Mouse (Mus musculus) forebrain, embryonic 10.5 days (tissue): ENCODE measurements around the gene Mfsd1. TPM values are rescaled to one million over a fixed set of nuclear protein-coding genes. Genes with fewer than 3 reads are reported as not detected.

ENCODE experiments used
- DNase-seq: peaks from one replicate; pipeline ENCODE4 v3.0.0-alpha.2; 2017; ENCODE audit warnings: low spot score; ENCODE audit errors: extremely low spot score
- H3K27ac ChIP-seq: fragments of 300-500 bp; sonication (generic); 2 replicates; pipeline ENCODE4 v1.5.1; 2016; ENCODE audit warnings: mild to moderate bottlenecking
- H3K27me3 ChIP-seq: fragments of 300-500 bp; sonication (generic); 2 replicates; pipeline ENCODE4 v1.6.1; 2016; ENCODE audit warnings: mild to moderate bottlenecking; ENCODE audit not compliant: poor library complexity, severe bottlenecking
- H3K36me3 ChIP-seq: fragments of 300-500 bp; sonication (generic); replicated peaks from 2 replicates; pipeline ENCODE4 v1.6.1; 2016; ENCODE audit warnings: mild to moderate bottlenecking, moderate library complexity
- H3K4me1 ChIP-seq: fragments of 300-500 bp; sonication (generic); 2 replicates; pipeline ENCODE4 v1.6.1; 2016
- H3K4me3 ChIP-seq: fragments of 300-500 bp; sonication (generic); 2 replicates; pipeline ENCODE4 v1.5.1; 2016; ENCODE audit warnings: mild to moderate bottlenecking, moderate library complexity
- H3K9me3 ChIP-seq: fragments of 300-500 bp; sonication (generic); 2 replicates; pipeline ENCODE4 v1.6.1; 2016; ENCODE audit warnings: mild to moderate bottlenecking, moderate library complexity
- WGBS: fragments of 180-500 bp; shearing (Covaris S2); methylation state at CpG from one replicate; pipeline ENCODE4 v1.1.7; 2016; 5-methylcytosine and 5-hydroxymethylcytosine counted together
- polyA plus RNA-seq: library from polyadenylated mRNA; unstranded; fragments of >200 nt; fragmentation: Nextera tagmentation; extraction: Ambion mirVana; gene quantifications from 2 replicates; pipeline ENCODE4 v1.2.1, GENCODE M21; 2016

The Mfsd1 gene
- 56.4 and 57.1 TPM in 2 replicates for polyA plus RNA-seq

DNA sequence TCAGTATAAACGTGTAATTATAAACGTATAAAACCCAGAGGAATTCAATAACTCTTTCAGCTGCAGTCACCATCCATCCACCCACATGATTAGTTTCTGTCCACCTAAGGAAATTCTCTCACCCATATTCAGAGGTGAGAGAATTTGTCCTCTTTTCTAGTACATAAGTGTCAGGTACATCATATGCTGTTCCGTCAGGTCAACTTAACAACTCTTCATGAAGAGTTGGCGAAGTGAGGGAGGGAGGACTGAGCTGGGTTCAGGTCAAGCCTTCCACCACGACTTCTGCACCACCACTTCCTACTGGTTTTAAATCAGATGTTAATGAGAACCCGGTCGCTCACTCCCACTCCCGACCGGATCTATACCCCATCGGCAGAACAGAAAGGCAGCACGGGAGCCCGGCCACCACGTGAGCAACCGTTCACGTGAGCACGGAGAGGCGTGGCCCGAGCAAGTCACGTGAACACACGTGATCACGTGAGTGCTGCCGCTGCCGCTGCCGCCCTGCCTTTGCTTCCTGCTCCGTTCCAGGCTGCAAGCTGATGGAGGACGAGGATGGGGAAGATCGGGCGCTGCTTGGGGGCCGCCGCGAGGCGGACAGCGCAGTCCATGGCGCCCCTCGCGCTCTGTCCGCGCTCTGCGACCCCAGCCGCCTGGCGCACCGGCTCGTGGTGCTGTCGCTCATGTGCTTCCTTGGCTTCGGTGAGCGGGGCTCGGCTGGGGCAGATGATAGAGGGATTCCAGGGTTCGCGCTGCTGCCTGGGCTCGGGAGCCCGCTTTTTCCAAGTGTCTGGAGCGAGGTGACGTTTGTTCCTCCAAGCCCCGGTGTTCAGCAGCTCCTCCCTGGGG lies at the start of gene Mfsd1:
Mfsd1 (plus strand) TSS at position 469 of the 852 bp plus-strand sequence.
- H3K4me3 ChIP-seq = peak within 1 kb of the TSS; percentile 78
- H3K4me1 ChIP-seq = peaks cover 17% of the 10 kb centered on the region
- peaks cover 11% of the 10 kb centered on the region for H3K36me3 ChIP-seq

GRCm38 (mm10) chr3:67543630-67544029 lies 38.9 kb upstream of the Mfsd1 start:
- Histone ChIP-seq H3K27ac (no peak overlapping the region), H3K4me1 (no peaks in the 10 kb centered on the region), H3K4me3 (no peak overlapping the region), H3K9me3 (no peaks in the 10 kb centered on the region), H3K36me3 (no peaks in the 10 kb centered on the region), H3K27me3 (no peaks in the 10 kb centered on the region)
- 87% methylated on average over 8 of the region's 8 CpGs for WGBS
- DNase-seq = no peak

More for the DNA sequence above, at the start of gene Mfsd1:
- peak within 1 kb of the TSS; percentile 79 for H3K27ac ChIP-seq
- WGBS = 4% methylated on average over 54 of the region's 54 CpGs
- peak; percentile 95 for DNase-seq
- no peaks in the 10 kb centered on the region for H3K9me3 ChIP-seq
- 0 out of 2 replicates have a peak, but pooled peaks cover 5% of the 10 kb centered on the region for H3K27me3 ChIP-seq

GRCm38 (mm10) chr3:67551193-67551592 lies 31.3 kb upstream of the Mfsd1 start:
- Histone ChIP-seq H3K27ac (no peak overlapping the region), H3K4me3 (no peak overlapping the region), H3K9me3 (no peaks in the 10 kb centered on the region), H3K36me3 (no peaks in the 10 kb centered on the region), H3K4me1 (no peaks in the 10 kb centered on the region), H3K27me3 (no peaks in the 10 kb centered on the region)
- WGBS = 85% methylated on average over 3 of the region's 3 CpGs
- no peak for DNase-seq

- Histone ChIP-seq H3K4me1 (no peaks in the 10 kb centered on the region), H3K9me3 (no peaks in the 10 kb centered on the region), H3K27me3 (no peaks in the 10 kb centered on the region), H3K36me3 (no peaks in the 10 kb centered on the region), H3K27ac (no peak overlapping the region), H3K4me3 (no peak overlapping the region)
- DNase-seq = no peak
- WGBS = 45% methylated on average over 4 of the region's 4 CpGs
Measured at GRCm38 (mm10) chr3:67553281-67553680, 29.3 kb upstream of the Mfsd1 start.

DNA sequence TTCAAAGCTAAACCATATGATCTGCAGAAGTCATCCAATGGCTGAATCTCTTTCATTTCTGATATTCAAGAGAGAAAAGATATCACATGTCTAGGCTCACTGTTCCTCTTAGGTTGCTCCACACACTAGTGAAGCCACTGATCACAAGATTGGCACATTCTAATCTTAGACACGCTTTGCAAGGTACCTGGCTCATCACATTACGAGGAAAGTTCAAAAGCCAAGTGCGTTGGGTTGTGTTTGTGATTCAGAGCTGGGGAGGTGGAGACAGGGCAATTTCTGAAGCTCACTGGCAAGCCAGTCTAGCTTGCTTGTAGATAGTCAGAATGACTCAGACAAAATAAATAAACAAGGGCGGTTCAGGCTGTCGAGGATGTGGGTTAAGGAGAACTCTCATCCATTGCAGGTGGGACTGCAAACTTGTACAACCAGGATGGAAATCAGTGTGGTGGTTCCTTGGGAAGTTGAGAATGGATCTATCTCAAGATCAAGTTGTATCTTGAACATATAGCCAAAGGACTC lies 28.6 kb upstream of the Mfsd1 start:
- DNase-seq = no peak
- Histone ChIP-seq H3K27me3 (no peaks in the 10 kb centered on the region), H3K27ac (no peak overlapping the region), H3K4me3 (no peak overlapping the region), H3K4me1 (no peaks in the 10 kb centered on the region), H3K36me3 (no peaks in the 10 kb centered on the region), H3K9me3 (no peaks in the 10 kb centered on the region)
- WGBS = 92% methylated on average over 5 of the region's 5 CpGs

DNA sequence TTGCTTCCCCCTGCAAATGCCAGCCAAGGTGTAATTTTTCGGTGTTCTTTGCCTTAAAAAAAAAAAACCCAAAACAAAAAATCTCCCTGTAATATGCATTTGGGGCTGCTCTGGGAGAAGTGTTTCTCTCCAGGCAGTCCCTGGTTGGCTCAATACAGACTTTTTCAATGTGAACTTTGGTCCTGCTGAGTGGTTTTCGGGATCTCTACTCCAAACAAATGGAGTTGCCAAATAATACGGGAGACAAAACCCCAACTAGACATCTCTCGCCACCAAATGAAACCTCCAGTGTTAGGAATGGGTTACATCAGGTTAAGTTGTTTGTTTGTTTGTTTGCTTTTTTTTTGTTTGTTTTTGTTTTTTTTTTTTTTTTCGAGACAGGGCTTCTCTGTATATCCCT lies 27.3 kb upstream of the Mfsd1 start:
- Histone ChIP-seq H3K27me3 (no peaks in the 10 kb centered on the region), H3K27ac (no peak overlapping the region)
- 86% methylated on average over 5 of the region's 5 CpGs for WGBS

DNA sequence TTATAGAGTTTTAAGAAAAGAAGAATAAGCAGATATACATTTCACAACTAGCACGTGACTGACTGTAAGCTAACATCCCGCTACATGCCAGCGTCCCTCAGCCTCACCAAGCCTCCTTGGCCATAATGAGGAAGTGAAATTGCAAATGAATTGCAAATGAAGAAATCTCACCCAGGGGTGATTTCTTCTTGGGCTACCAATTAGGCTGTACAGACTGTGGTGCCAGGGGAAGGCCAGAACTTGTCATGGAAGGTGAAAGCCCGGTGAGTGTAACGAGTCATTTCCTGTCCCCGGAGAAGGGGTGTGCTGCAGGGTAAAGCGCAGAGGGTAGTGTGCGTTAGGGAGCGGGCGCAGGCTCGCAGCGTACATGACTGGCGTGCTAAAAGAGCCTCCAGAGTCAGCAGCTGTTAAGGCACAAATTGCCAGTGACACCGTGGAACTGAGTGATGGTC lies 25.3 kb upstream of the Mfsd1 start:
- Histone ChIP-seq H3K27ac (no peak overlapping the region), H3K4me1 (no peaks in the 10 kb centered on the region), H3K4me3 (no peak overlapping the region), H3K9me3 (no peaks in the 10 kb centered on the region), H3K36me3 (no peaks in the 10 kb centered on the region), H3K27me3 (no peaks in the 10 kb centered on the region)
- WGBS = 78% methylated on average over 14 of the region's 14 CpGs
- DNase-seq = no peak

More for the DNA sequence above, 27.3 kb upstream of the Mfsd1 start:
- H3K36me3 ChIP-seq = no peaks in the 10 kb centered on the region
- no peak for DNase-seq
- H3K4me1 ChIP-seq = no peaks in the 10 kb centered on the region
- no peak overlapping the region for H3K4me3 ChIP-seq
- H3K9me3 ChIP-seq = no peaks in the 10 kb centered on the region

- 87% methylated on average over 14 of the region's 14 CpGs for WGBS
- H3K9me3 ChIP-seq = no peaks in the 10 kb centered on the region
- H3K27me3 ChIP-seq = no peaks in the 10 kb centered on the region
- no peaks in the 10 kb centered on the region for H3K36me3 ChIP-seq
- no peak overlapping the region for H3K4me3 ChIP-seq
- H3K4me1 ChIP-seq = no peaks in the 10 kb centered on the region
- no peak overlapping the region for H3K27ac ChIP-seq
- DNase-seq = no peak
Measured at GRCm38 (mm10) chr3:67557718-67558354, 24.7 kb upstream of the Mfsd1 start.

DNA sequence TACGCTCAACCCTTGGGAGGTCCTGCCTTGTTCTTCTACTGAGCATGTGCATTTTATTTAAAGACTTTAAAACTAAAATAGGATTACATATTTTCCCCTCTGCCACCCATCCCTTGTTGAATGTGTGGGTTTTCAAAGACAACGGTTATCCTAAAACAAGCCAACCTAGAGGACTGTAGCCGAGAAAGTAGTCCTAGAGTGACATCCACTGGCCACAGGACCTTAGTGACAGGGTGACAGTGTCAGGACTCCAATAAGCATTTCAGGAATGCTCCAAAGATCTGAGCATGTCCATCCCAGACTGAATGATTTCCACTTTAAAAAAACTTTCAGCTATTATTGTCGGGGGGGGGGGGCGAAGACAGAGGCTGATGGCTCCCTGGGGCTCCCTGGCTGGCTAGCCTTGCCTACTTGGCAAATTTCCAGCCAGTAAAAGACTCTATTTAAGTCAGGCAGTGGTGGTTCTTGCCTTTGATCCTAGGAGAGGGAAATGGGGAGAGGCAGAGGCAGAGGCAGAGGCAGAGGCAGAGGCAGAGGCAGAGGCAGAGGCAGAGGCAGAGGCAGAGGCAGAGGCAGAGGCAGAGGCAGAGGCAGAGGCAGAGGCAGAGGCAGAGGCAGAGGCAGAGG lies 17.7 kb upstream of the Mfsd1 start:
- no peaks in the 10 kb centered on the region; the same call in 1 of the 2 replicates for H3K27me3 ChIP-seq
- no peaks in the 10 kb centered on the region for H3K4me1 ChIP-seq
- H3K4me3 ChIP-seq = no peak overlapping the region
- H3K36me3 ChIP-seq = no peaks in the 10 kb centered on the region
- no peak overlapping the region for H3K27ac ChIP-seq
- no peaks in the 10 kb centered on the region for H3K9me3 ChIP-seq
- 76% methylated on average over 5 of the region's 5 CpGs for WGBS
- DNase-seq = no peak

- DNase-seq = no peak
- no peaks in the 10 kb centered on the region for H3K36me3 ChIP-seq
- H3K4me1 ChIP-seq = no peaks in the 10 kb centered on the region
- 78% methylated on average over 8 of the region's 8 CpGs for WGBS
- no peak overlapping the region for H3K27ac ChIP-seq
- H3K9me3 ChIP-seq = no peaks in the 10 kb centered on the region
- H3K27me3 ChIP-seq = peaks cover under 1% of the 10 kb centered on the region
- no peak overlapping the region for H3K4me3 ChIP-seq
Measured at GRCm38 (mm10) chr3:67565540-67566227, 16.9 kb upstream of the Mfsd1 start.

DNA sequence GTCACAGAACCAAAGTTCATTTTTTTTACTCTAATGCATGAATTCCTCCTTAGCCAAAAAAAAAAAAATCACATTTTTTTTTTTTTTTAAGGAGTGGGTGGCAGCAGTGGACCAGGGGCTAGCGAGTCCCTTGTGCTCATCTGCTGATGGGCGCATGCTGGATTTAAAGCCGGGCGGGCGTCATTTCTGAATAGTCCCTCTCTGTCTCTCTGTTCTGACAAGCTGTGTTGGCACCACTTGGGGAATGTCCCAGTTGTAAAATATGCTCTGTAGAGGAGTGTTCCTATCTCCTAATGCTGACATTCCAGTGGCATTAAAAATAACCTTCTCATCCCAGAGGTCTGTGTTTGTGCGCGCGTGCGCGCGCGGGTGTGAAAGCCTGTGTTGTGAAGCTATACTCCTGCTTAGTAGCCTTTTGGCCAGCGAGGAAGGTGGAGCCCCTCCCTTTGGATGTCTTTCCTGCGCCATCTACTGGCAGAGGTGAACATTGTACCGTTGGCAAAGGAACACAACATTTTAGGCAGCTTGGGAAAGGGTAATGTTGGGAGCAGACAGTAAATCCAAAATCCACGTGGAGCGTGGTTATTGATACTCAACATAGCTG lies 14.4 kb upstream of the Mfsd1 start:
- Histone ChIP-seq H3K27me3 (peaks cover 14% of the 10 kb centered on the region), H3K4me3 (peak overlapping the region; percentile 26; the same call in 1 of the 2 replicates), H3K36me3 (no peaks in the 10 kb centered on the region), H3K9me3 (no peaks in the 10 kb centered on the region), H3K27ac (no peak overlapping the region), H3K4me1 (no peaks in the 10 kb centered on the region)
- DNase-seq = peak; percentile 67
- 25% methylated on average over 17 of the region's 17 CpGs for WGBS

DNA sequence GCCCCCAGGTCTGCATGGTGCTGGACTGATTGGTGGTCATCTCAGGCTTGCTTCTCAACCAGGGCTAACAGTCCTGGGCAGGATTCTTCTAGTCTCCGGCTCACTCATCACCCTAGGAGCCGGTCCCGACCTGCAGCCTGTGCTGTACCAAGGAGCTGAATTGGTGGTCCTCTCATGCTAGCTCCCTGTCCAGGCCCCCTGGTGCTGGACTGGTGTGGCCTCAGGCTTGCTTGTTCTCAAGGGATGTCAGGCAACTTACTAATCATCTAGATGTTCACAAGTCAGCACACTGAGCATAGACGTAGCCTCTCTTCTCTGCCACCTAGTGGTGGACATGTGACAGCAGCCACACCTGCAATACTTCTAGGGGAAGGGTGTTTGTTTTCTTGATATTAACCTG lies 9.6 kb upstream of the Mfsd1 start:
- Histone ChIP-seq H3K9me3 (no peaks in the 10 kb centered on the region), H3K27ac (no peak overlapping the region), H3K4me3 (no peak overlapping the region), H3K36me3 (no peaks in the 10 kb centered on the region), H3K27me3 (peaks cover 17% of the 10 kb centered on the region), H3K4me1 (no peaks in the 10 kb centered on the region)
- DNase-seq = peak; percentile 24
- 70% methylated on average over 4 of the region's 4 CpGs for WGBS
